Mouse (Mus musculus): ENCODE measurements around the gene Sbno1.

Gene Sbno1

DNA sequence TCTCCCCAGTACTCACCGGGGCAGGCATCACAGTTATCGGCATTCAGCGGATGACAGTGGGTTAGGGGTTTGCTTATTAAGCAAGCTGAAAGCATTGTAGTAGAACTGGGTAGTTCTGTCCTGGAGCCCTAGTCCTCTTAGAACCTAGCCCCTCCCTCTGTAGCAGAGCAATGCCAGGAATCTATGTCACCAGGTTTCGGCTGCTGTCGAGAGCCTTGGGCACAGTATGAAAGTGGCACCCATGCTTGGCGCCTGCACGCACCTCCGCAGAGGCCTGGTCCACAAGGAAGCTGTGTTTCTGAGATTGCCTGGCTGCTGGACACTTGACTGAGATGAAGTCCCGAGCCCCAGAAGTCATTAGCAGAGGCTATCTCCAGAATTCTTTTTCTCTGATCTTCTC, 88.7 kb downstream of the Sbno1 start:
- in situ Hi-C loops (cut with MseI, MboI) = no loop called here

DNA sequence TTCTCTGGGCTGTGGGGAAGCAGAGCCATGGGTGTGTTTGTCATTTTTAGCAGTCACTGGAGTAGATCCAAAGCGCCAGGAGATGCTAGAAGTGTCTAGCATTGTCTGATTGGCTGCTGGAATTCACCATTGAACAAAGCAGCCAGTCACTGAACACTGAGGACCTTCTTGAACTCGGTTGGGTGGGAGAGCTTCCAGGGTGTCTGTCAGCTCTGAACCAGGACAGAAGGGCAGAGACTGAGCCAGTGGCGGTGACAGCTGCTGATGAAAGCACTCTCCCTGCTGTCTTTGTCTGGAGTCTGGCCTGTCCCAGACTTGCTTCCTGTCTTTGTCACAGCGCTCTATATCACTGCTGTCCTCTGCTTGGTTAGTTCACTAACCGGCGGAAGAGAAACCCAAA, 91.4 kb downstream of the Sbno1 start:
- in situ Hi-C loops (cut with MseI, MboI) = no loop called here

DNA sequence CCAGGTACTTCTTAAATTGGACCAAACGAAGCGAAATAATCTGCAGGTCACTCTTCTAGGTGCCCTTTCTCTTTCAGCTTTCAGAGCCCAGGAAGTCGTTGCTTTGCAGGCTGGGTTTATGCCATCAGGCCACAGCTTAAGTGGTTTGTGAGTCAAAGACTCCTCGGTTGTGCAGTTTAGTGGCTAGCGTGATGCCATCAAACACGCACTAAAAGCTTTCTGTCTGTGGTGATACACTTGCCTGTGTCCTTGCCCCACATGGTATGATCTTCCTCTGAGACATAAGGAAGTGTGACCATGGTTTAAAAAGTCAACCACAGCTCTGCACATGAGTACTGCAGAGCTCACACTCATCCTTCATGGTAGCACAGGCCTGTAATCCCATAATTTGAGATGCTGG, 95.7 kb downstream of the Sbno1 start:
- in situ Hi-C loops (cut with MseI, MboI) = no loop called here

DNA sequence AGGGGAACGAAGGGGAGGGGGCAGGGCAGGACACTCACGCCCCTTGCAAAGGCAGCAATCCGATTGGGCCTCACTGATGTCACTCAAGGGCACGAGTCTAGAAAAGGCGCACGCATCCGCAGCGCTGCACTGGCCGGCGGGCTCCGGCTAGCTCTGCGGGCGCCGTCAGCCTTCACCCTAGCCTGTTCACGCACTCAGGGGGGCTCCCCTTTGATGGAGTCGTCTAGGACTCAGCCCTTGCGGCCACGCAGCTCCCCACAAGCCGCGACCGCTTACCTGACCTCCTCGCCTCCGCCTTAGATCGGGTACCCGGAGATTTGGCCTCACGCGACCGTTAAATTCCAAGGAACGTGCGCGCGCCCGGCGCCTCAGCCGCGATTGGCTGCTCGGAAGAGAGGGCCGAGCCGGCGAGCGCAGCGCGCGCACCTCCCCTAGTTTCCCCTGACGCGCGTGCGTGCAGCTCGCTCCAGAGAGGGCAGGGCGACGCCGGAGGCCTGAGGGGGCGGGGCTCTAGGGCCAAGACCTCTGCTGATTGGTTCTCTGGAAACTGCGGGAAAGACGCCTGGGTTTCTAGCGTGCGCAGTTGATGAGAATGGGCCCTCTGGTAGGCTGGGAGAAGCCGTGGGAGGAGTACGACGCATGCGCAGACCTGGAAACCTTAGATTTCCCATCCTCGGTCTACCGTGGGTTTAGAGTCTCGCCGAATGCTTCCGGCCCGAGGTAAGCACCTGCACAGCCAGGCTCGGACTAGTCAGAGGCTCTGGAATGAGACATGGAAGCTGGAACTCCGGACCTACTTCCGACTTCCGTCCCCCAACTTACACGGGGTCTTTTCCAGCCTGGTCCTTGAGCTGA, 98.1 kb downstream of the Sbno1 start, which contains the start of the genes Mphosph9 and 2810006K23Rik:
Gene Mphosph9 (minus strand): TSS at position 463 of the 855 bp plus-strand sequence.
Gene 2810006K23Rik (plus strand): TSS at position 580 of the 855 bp plus-strand sequence.
- in situ Hi-C loops (cut with MseI, MboI) = no loop called here

DNA sequence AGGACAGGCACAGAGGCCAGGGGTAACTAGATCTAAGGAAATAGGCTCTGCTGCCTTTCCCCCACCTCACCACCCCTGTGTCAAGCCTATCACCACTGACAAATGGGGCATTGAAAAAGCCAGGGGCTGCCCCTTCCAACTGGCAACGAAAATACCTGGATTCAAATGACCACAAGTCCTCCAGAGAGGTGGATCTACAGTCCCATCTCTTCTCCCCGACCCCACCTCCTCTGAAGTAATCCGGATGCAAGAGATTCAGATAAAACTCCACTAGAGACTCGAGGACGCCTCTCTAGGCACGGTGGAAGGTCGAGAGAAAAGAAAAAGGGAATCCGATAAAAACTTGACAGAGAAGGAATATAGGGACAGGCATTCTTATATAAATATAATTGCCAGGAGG, 99.0 kb downstream of the Sbno1 start:
- in situ Hi-C loops (cut with MseI, MboI) = no loop called here
